Mouse (Mus musculus): Measurements from ENCODE around the gene Fxyd1.

Fxyd1 gene

GRCm38 (mm10) chr7:31053882-31054447, 3.0 kb downstream of the Fxyd1 start:
- TF ChIP-seq CTCF (conservative IDR thresholded peaks at IDR 0.05; ENCODE audit: low read length) (no peak), NANOG (IDR thresholded peaks at IDR 0.05; ENCODE audit: borderline replicate concordance, low read length) (no peak), POU5F1 (IDR thresholded peaks at IDR 0.05; ENCODE audit: borderline replicate concordance, low read length) (no peak)
- no peaks in the 10 kb centered on the region for H3K9me3 ChIP-seq (ENCODE audit: low read length)
- H3K27me3 ChIP-seq (ENCODE audit: insufficient read depth, low read length) = peaks cover 77% of the 10 kb centered on the region
- H3K36me3 ChIP-seq (ENCODE audit: insufficient read depth, low read length) = no peaks in the 10 kb centered on the region
- H3K4me3 ChIP-seq (replicated peaks; ENCODE audit: low read length) = 0 out of 2 replicates have a peak overlapping the region, but pooled peaks have one; percentile 69
- peaks cover 62% of the 10 kb centered on the region for H3K4me1 ChIP-seq (replicated peaks; ENCODE audit: low read depth, low read length)

- Histone ChIP-seq H3K27me3 (ENCODE audit: insufficient read depth, low read length) (peaks cover 84% of the 10 kb centered on the region), H3K36me3 (ENCODE audit: insufficient read depth, low read length) (no peaks in the 10 kb centered on the region), H3K9me3 (ENCODE audit: low read length) (no peaks in the 10 kb centered on the region), H3K4me1 (replicated peaks; ENCODE audit: low read depth, low read length) (peaks cover 62% of the 10 kb centered on the region), H3K4me3 (replicated peaks; ENCODE audit: low read length) (peak overlapping the region; percentile 69)
- TF ChIP-seq NANOG (IDR thresholded peaks at IDR 0.05; ENCODE audit: borderline replicate concordance, low read length) (no peak), CTCF (conservative IDR thresholded peaks at IDR 0.05; ENCODE audit: low read length) (no peak), POU5F1 (IDR thresholded peaks at IDR 0.05; ENCODE audit: borderline replicate concordance, low read length) (no peak)
Observed at GRCm38 (mm10) chr7:31052636-31053434, 4.2 kb downstream of the Fxyd1 start.

DNA sequence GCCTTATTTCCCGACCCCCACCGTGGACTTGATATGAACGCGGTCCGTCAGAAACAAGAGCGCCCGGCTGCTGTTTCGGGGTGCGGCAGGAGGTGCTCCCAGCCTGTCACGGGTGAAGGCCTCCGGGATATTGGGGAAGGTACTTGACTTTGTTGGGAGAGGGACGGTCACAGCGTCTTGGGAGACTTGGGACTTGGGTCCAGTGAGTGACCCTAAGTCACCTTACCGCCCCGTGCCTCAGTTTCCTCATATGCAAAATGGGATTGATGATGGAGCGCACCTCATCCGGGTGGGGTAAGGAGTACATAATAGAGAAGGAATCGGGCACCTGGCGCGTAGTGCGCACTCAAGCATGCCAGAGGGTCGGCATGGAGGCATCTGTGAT, 4.8 kb downstream of the Fxyd1 start:
- Histone ChIP-seq H3K9me3 (ENCODE audit: low read length) (no peaks in the 10 kb centered on the region), H3K4me3 (replicated peaks; ENCODE audit: low read length) (peak overlapping the region; percentile 69), H3K36me3 (ENCODE audit: insufficient read depth, low read length) (no peaks in the 10 kb centered on the region), H3K4me1 (replicated peaks; ENCODE audit: low read depth, low read length) (peaks cover 62% of the 10 kb centered on the region), H3K27me3 (ENCODE audit: insufficient read depth, low read length) (peaks cover 84% of the 10 kb centered on the region)
- TF ChIP-seq CTCF (conservative IDR thresholded peaks at IDR 0.05; ENCODE audit: low read length) (no peak), POU5F1 (IDR thresholded peaks at IDR 0.05; ENCODE audit: borderline replicate concordance, low read length) (no peak), NANOG (IDR thresholded peaks at IDR 0.05; ENCODE audit: borderline replicate concordance, low read length) (no peak)

DNA sequence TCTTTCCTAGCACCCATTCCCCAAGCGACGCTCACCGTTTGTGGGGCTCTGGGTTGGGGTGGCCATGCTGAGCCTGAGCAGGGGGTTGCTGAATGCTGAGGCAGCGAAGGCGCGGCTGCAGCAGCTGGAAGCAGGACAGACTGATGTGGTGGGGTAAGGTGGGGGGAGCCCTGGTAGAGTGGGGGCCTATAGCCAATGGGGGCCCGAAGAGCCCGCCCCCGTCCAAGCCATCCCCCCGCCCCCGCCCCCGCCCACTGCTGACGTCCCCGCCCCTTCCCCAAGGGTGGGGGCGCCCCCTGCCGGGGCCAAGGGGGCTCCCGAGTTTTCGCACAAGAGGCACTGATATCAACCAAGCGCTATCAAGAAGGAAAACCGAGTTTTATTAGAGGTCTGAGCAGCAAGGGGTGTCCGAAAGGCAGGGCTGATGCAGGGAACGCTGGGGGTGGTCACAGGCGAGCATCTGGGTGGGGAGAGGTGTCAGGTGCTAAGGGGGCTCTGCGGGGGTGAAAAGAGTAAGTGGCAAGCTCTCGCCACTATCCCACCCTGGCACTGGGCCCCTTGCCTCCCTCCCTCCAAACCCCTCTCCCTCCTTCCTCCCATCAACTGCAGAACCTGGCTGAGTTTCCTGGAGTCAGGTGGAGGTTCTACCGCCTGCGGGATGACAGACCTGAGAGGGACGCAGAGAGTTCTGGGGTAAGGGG, 5.5 kb downstream of the Fxyd1 start, which contains the start of gene Fxyd7:
TSS of gene Fxyd7 (minus strand) at position 147 of the 701 bp plus-strand sequence.
- Histone ChIP-seq H3K9me3 (ENCODE audit: low read length) (no peaks in the 10 kb centered on the region), H3K36me3 (ENCODE audit: insufficient read depth, low read length) (no peaks in the 10 kb centered on the region), H3K4me1 (replicated peaks; ENCODE audit: low read depth, low read length) (peaks cover 62% of the 10 kb centered on the region), H3K27me3 (ENCODE audit: insufficient read depth, low read length) (peaks cover 89% of the 10 kb centered on the region), H3K4me3 (replicated peaks; ENCODE audit: low read length) (peak within 1 kb of the TSS; percentile 69)
- TF ChIP-seq POU5F1 (IDR thresholded peaks at IDR 0.05; ENCODE audit: borderline replicate concordance, low read length) (no peak), CTCF (conservative IDR thresholded peaks at IDR 0.05; ENCODE audit: low read length) (no peak; the same call in 1 of the 2 replicates), NANOG (IDR thresholded peaks at IDR 0.05; ENCODE audit: borderline replicate concordance, low read length) (no peak)

GRCm38 (mm10) chr7:31050921-31051320, 6.1 kb downstream of the Fxyd1 start:
- H3K36me3 ChIP-seq (ENCODE audit: insufficient read depth, low read length) = no peaks in the 10 kb centered on the region
- H3K4me1 ChIP-seq (replicated peaks; ENCODE audit: low read depth, low read length) = peaks cover 62% of the 10 kb centered on the region
- H3K4me3 ChIP-seq (replicated peaks; ENCODE audit: low read length) = peak overlapping the region; percentile 57
- H3K9me3 ChIP-seq (ENCODE audit: low read length) = no peaks in the 10 kb centered on the region
- no peak for TF ChIP-seq POU5F1 (IDR thresholded peaks at IDR 0.05; ENCODE audit: borderline replicate concordance, low read length)
- no peak for TF ChIP-seq NANOG (IDR thresholded peaks at IDR 0.05; ENCODE audit: borderline replicate concordance, low read length)
- no peak for TF ChIP-seq CTCF (conservative IDR thresholded peaks at IDR 0.05; ENCODE audit: low read length)
- H3K27me3 ChIP-seq (ENCODE audit: insufficient read depth, low read length) = peaks cover 94% of the 10 kb centered on the region

- H3K9me3 ChIP-seq (ENCODE audit: low read length) = no peaks in the 10 kb centered on the region
- TF ChIP-seq POU5F1 (IDR thresholded peaks at IDR 0.05; ENCODE audit: borderline replicate concordance, low read length) (no peak), CTCF (conservative IDR thresholded peaks at IDR 0.05; ENCODE audit: low read length) (no peak), NANOG (IDR thresholded peaks at IDR 0.05; ENCODE audit: borderline replicate concordance, low read length) (no peak)
Observed at GRCm38 (mm10) chr7:31050487-31050886, 6.5 kb downstream of the Fxyd1 start.

GRCm38 (mm10) chr7:31049846-31050281, 7.1 kb downstream of the Fxyd1 start:
- no peaks in the 10 kb centered on the region for H3K36me3 ChIP-seq (ENCODE audit: insufficient read depth, low read length)
- peak overlapping the region; percentile 41; the same call in 1 of the 2 replicates for H3K4me3 ChIP-seq (replicated peaks; ENCODE audit: low read length)
- no peak for TF ChIP-seq CTCF (conservative IDR thresholded peaks at IDR 0.05; ENCODE audit: low read length)
- no peak for TF ChIP-seq POU5F1 (IDR thresholded peaks at IDR 0.05; ENCODE audit: borderline replicate concordance, low read length)
- no peak for TF ChIP-seq NANOG (IDR thresholded peaks at IDR 0.05; ENCODE audit: borderline replicate concordance, low read length)
- H3K9me3 ChIP-seq (ENCODE audit: low read length) = no peaks in the 10 kb centered on the region
- peaks cover 55% of the 10 kb centered on the region for H3K4me1 ChIP-seq (replicated peaks; ENCODE audit: low read depth, low read length)
- peaks cover 95% of the 10 kb centered on the region for H3K27me3 ChIP-seq (ENCODE audit: insufficient read depth, low read length)

More at GRCm38 (mm10) chr7:31050487-31050886, 6.5 kb downstream of the Fxyd1 start:
- Histone ChIP-seq H3K4me3 (replicated peaks; ENCODE audit: low read length) (peak overlapping the region; percentile 57; the same call in 1 of the 2 replicates), H3K36me3 (ENCODE audit: insufficient read depth, low read length) (no peaks in the 10 kb centered on the region), H3K27me3 (ENCODE audit: insufficient read depth, low read length) (peaks cover 95% of the 10 kb centered on the region), H3K4me1 (replicated peaks; ENCODE audit: low read depth, low read length) (peaks cover 61% of the 10 kb centered on the region)
